Mouse (Mus musculus): ENCODE results near the gene Alg14. TPM values are rescaled to one million over a fixed set of nuclear protein-coding genes. Genes with fewer than 3 reads are reported as not detected.

Alg14 gene
- total RNA-seq, 4 experiments from 2014 or later: 29.3 to 43.6 (median 33.2) TPM

- no peak for DNase-seq
Measured at GRCm38 (mm10) chr3:121279679-121280078, 11.9 kb upstream of the Alg14 start.

DNA sequence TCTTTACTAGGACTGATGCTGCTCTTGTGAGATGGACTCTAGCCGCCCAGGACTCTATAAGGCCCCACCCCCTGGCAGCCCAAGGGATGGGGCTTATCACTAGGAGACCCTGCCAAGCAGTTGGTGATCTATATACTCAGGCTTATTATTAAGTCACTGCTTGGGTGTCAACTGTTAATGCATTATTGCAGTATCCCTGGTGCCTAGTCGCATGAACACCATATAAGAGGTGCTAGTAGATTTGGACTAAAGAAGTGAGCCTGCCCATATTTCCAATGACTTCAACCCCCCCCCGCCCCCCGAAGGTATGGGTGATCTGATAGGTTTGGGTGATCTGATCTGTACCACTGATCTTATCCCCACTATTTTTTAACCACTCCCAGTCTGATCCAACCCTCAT lies 8.6 kb upstream of the Alg14 start, which contains the start of gene Tmem56:
Tmem56 (minus strand) TSS at position 101 of the 400 bp plus-strand sequence.
- no peak for DNase-seq

- DNase-seq: no peak
Measured at GRCm38 (mm10) chr3:121285219-121285618, 6.4 kb upstream of the Alg14 start.

GRCm38 (mm10) chr3:121287151-121287550 lies 4.4 kb upstream of the Alg14 start:
- no peak for DNase-seq

DNA sequence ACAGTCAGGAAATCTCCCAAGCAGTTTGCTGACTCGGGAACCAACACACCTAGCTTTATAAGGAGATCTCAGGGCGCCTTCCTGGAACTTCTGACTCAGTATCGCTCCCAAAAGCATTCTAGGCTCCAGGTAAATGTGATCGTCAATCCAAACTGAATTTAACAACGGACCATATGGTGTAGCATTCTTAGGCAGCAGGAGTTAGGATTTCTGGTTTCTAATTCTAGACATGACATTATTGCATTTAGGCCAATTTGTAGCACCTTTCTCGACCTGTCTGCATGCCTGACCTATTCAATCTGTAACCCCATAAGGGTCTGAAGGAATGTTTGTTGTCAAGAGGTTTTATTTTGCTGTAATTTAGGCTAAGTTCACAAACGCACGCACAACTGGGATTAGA lies 892 bp upstream of the Alg14 start:
- DNase-seq: no peak

DNA sequence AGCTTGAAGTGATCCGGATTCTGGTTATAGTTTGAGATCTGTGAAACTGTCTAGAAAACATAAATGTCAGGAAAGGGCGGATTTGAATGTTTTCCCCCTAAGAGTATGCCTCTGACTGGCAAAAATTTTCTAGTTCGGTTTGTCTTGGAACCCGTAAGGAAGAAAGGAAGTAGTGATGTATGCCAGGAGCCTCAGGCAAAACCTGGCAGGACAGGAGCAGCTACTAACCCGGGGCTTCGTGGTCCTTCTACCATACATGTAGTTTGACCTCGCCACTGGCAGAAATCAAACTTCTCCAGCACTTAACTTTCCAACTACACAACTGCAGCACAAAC lies 381 bp upstream of the Alg14 start:
- no peak for DNase-seq

DNA sequence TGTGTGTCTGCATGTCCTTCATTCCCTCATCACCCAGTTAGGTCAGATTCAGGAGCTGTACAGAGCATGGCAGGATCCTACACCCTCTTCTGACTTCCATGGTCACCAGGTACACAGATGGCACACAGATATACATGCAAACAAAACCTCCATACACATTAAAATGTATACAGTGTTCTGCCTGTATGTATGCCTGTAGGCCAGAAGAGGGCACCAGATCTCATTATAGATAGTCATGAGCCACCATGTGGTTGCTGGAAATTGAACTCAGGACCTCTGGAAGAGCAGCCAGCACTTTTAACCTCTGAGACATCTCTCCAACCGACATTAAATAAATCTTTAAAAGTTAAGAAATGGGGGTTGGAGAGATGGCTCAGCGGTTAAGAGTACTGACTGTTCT lies 2.6 kb downstream of the Alg14 start:
- DNase-seq: no peak

DNA sequence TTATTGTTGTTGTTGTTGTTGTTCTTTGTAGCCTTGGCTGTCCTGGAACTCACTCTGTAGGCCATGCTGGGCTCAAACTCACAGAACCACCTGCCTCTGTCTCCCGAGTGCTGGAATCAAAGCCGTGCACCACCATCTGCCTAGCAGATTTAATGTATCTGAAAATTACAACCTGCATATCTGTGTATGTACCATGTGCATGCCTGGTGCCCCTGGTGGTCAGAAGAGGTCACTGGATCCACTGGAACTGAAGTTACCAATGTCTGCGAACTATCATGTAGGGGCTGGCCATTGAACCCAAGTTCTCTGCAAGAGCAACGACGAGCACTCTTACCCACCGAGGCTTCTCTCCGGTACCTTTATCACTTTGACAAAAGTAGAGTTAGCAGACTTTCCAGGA lies 15.1 kb downstream of the Alg14 start:
- no peak for DNase-seq

DNA sequence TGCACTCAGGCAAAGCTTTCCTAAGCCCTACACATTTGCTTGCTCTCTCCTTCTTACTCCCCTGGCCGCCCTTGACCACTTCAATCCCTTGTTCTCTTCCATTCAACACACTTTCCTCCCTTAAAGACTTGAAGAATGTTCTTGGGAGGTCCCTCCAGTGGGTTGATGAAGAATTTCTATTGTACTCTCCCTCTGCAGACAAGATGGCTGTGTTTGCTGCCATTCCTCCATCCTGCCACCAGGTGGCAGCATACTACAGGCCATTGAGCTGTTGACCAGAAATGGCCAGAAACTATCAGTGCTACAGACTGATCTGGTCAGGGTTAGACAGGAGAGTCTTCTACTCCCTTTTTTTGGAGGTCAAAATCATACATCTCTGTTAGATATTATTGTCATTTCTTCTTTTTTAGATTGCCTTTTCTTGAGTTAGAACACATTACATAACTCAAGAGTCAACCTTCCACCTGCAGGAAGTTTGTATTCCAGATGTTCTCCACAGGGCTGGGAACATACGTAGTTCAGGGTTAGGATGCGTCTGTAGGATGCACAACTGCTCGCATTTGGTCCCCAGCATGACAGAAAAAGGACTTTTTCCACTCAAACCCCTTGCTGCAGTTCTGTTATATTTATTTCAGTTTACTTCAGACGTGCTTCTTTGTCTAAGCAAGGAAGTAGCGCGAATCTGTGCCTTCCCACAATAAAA lies 16.1 kb downstream of the Alg14 start:
- peak; percentile 48 for DNase-seq

- DNase-seq: no peak
Measured at GRCm38 (mm10) chr3:121308935-121309334, 17.4 kb downstream of the Alg14 start.

DNA sequence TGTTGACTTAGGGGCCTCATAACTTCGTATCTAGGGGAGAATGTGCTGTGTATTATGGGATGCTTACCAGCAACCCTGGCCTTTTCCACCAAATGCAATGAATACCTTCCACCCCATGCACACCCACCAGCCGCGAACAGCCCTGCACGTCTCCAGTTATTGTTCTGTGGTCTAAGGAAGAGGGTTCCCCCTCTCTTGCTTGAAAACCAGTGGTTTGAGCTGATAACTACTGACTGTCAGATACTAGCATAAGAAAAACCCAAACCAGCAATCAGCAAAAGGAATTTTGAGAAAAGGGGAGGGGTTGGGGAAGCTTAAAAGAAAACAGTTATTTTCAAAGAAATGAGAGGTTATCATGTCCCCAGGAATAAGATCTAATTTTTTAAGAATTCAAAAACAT lies 17.9 kb downstream of the Alg14 start:
- no peak for DNase-seq

DNA sequence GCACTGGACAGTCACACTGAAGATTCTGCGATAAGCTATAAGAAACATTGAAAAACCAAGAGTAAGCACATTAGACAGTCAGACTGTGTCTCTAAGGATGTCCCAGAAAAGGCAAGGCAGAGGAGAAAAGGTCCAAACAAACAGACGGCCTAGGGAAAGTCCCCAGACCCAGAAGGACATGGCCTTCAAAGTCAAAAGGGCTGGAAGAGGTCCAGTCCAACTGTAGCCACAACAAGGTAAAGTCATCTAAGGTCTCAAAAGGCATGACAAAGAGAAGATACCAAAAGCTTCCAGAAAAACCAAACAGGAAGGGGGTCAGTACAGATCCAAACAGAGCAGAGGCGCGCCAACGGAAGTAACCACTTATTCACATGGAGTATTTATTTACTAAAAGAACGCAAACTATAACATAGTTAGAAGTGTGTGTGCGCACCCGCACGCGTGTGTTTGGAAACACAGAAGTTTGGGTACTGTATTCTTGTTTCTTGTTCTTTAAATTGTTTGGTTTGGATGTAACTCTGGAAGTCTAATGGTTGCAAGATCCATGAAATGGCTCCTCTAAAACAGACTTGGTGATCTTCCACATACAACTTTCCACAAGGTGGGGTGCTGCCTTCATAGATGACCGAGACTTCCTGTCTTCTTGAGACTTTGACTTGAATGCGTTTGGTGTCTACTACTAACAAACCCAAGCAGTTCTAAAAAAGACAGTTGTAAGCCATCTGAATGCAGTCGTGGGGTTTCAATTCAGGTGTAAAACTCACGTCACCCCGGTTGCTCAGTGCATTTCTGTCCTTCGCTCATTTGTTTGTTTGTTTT lies 18.5 kb downstream of the Alg14 start:
- peak; percentile 57 for DNase-seq

- no peak for DNase-seq
Measured at GRCm38 (mm10) chr3:121312426-121312825, 20.9 kb downstream of the Alg14 start.

GRCm38 (mm10) chr3:121312979-121313378 lies 21.4 kb downstream of the Alg14 start:
- DNase-seq: no peak

GRCm38 (mm10) chr3:121314149-121314548 lies 22.6 kb downstream of the Alg14 start:
- DNase-seq: no peak

DNA sequence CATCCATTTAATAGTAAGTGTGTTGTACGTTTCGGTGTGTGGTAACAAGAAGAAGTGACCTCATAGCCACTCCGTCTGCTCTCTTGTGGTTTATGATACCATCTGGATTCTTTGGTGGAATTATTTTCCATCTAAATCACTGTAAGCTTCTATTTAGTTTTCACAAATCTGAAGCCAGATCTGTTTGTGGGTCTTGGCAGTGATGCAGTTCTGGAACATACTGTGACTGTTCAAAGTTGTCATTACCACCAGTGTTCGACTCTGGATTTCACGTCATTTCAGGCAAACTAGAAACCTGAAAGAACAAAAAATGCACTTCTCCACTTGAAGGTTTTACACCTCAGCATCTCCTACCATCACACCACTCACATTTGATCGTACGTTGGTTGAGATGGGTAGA lies 23.9 kb downstream of the Alg14 start:
- no peak for DNase-seq

GRCm38 (mm10) chr3:121319906-121320305 lies 28.3 kb downstream of the Alg14 start:
- DNase-seq: no peak

DNA sequence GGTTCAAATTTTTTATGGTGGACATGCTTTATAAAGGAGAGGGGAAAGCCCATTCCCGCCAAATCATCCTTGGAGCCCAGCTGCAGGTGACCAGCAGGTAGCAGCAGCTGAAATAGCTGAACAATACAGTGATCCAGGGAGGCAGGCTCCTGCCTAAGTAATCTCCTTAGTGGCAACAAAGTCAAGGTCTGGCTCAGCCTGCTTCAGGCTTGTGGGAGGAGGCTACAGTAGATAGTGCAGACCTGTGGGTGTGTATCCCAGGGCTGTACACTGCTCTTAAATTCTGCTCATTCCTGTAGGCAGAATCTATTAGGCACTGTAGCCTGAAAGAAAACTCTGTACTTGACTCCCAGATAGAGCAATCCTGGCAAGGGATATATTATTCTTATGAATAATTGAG lies 29.3 kb downstream of the Alg14 start:
- DNase-seq: no peak

- no peak for DNase-seq
Measured at GRCm38 (mm10) chr3:121323371-121323770, 31.8 kb downstream of the Alg14 start.

GRCm38 (mm10) chr3:121327406-121327805 lies 35.8 kb downstream of the Alg14 start:
- no peak for DNase-seq

DNA sequence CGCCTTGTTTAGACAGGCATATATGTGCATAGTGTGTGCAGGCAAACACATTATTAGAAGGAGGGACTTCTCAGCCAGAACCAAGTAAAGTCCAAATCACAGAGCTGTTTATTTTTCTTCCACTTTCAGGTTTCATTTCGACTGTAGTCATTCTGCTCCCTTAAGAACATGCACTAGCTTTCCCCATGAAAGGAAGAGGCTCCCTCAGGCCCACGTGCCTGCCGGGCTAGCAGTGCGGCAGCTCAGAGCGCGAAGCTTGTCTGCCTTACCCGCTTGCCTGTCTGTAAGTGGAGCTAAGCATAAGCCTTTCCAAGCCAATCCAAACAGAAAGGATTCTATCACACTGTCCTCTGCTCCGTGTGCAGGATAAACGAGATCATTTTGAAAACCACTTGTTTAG lies 38.1 kb downstream of the Alg14 start:
- DNase-seq: no peak

- DNase-seq: no peak
Measured at GRCm38 (mm10) chr3:121330244-121330646, 38.7 kb downstream of the Alg14 start.

DNA sequence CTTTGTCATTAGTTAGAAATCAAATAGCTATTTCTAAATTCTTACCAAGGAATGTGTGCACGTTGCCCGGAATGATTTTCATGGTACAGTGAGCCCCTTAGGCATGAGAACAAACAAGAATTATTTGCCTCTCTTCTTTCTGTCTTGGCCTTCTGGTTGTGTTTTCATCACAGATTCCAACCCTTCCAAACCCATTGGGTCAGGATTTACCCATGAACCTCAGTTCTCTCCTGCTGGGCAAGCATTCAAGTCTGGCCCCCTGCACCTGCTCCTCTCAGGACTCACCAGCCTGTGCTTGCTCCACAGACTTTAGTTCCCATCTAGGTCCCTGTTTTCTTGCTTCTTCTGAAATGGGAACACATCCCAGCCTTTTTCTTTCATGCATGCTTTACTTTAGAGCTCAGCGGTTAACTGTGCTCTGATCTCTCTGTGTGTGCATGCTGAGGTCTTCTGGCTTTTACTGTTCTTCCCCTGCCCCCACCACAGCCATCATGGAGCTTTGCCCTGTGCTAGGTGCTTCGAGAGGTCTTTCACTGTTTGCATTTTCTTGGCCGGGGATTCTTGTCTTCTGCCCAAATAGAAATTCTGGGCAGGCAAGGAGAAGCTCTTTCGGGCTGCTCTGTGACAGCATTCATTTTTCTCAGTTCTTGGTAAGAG lies 44.8 kb downstream of the Alg14 start:
- DNase-seq: no peak

- DNase-seq: no peak
Measured at GRCm38 (mm10) chr3:121338687-121339086, 47.1 kb downstream of the Alg14 start.
